Mouse (Mus musculus) WW6 (cell line): ENCODE data around the gene Sppl2b.

Experiments
- DNase-seq: peaks from one replicate; pipeline ENCODE4 v3.0.0-alpha.2; 2013; ENCODE audit warnings: low read depth, low spot score

Gene Sppl2b

DNA sequence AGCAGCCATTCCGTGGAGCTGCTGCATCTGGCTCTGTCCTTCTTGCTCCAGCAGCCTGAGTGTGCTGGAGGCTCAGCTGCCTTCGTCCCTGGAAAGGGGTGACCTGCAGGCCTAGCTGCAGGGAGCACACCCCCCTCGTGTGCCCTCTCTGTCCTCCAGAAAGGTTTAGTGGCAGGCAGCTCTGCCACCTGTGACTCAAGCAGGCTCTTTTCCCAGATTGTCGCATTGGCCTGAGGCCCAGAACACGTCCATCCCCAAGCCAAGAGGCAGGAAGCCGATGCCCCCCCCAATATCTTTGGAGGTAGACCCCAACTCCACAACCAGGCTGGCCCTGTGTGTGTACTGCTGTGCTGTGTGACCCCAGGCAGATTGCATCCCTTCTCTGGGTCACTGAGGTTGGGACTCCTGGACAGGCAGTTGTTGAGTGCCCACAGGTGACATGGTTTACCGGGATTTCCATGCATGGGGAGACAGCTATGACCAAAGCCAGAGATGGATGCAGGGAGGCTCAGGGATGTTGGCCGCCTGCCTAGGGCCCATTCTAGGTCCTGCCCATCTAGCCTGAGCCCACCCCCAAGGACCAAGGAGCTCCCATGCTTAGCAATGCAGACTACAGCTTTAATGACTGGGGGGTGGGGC is 9.9 kb upstream of the Sppl2b start:
- DNase-seq = no peak

DNA sequence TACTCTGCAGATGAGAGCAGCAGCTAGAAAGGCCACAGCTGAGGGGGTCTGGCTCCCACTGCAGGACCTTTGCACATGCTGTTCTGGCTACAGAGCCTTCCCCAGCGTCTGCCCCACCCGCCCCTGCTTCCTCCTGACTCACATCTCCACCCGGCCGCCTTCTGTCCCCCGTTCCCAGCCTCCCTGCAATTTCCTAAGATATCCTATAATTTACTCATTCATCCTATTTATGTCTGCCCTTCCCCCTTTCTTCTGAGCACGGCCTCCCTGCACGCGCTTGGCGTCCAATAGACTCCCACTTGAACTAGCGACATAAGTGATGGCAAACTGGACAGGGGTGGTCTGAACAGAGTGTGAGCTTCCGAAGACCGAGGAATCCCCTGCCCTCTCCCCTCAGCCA is 9.3 kb upstream of the Sppl2b start:
- no peak for DNase-seq

DNA sequence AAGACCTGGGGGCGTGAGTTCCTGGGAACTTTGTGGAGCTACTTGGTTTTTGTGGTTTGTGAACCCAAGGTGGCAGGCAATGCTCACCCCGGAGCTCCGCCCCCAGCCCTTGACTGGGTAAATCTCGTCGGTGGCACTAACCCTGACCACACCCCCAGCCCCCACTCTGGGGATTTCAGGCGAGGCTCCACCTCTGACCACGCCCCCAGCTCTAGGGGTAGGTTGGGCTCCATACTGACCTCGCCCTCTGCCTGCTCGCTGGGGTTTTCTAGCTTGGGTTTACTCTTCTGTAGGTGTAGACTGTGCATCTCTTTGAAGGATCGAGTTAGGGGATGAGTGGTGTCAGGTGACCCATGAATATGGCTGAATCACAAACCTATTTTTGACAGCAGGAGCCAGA is 6.5 kb upstream of the Sppl2b start:
- DNase-seq = peak; percentile 75

DNA sequence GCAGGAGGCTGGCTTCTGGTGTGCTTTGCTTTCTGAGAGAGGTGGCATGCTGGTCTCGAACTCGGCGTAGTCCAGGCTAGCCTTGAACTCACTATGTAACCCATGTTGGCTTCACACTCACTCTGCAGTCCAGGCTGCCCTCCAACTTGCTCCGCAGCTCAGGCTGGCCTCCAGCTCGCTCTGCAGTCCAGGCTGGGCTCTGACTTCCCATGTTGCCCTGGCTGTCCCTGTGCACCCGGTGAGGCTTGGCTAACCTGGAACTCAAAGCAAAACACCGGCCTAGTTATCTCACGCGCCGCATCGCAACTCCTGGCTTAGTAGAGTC is 636 bp downstream of the Sppl2b start:
- DNase-seq = no peak

DNA sequence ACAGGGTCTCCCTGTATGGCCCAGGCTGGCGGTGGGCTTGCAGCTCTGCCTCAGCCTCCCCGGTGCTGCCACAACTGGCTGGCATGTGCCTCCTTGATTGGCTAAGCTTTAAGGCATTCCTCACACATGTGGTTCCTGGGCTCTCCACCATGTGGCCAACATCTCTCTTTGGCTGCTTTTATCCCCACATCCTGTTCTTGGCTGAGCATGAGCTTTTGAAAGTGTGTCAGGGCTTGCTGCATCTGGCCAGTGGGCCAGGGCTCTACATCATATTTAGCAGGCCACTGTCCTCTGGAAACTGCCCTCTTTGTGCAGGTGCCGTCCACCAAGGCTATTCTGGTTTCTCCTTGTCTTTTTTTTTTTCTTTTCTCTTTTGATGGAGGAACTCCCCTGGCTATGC is 1.2 kb downstream of the Sppl2b start:
- DNase-seq = no peak

DNA sequence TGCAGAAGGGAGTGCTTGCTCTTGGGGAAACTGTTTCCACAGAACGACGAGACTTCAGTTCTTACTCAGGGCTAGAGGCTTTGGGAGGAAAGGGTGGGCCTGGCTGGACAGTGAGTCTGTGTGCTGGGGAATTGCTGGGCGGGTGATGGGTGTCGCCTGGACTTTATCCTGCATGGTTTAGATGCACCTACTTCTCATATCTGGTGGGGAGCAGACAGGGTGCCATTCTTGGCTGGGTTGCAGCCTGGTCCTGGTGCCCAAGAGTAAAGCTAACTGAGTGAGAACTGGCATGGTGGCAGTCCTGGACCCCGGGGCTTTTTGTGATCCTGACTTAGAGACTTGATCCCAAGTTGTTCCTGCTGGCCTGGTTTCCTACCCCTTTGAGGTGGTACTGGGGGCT is 1.8 kb downstream of the Sppl2b start:
- DNase-seq = no peak

DNA sequence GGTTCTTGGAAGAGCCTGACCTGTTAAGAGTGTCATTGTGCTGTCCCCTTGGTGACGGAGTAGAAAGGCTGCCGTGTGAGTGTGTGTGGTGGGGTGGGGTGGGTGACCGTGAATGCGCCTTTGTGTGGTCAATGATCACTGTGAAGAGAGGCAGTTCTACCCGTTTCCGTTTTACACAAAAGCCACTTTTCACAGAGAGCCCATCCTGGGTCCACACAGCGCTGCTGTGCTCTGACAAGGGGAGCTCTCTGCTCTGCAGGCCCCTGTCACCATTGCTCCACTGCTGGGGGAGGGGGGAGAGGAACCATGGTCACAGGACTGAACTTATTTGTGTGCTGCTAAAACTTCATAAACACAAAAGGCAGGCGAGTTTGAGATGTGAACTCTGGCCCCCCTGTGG is 2.3 kb downstream of the Sppl2b start:
- no peak for DNase-seq

DNA sequence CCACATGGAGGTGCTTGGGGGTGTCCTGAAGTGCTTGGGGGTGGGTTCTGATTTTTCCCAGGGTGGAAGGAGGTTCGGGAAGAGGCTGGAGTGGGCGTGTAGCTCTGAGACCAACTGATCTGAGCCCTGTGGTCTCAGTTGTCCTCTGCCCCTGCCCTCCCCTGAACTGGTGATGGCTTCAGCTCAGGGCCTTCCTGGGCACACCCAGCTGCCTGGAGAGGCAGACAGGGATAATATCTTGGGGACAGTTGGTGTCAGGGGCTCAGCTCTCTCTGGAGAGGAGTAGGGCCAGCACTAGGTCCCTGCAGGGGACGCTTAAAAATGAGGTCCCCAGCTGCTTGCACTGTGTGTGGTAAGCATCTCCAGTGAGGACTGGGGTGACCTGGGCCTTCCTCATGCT is 2.8 kb downstream of the Sppl2b start:
- DNase-seq = no peak

DNA sequence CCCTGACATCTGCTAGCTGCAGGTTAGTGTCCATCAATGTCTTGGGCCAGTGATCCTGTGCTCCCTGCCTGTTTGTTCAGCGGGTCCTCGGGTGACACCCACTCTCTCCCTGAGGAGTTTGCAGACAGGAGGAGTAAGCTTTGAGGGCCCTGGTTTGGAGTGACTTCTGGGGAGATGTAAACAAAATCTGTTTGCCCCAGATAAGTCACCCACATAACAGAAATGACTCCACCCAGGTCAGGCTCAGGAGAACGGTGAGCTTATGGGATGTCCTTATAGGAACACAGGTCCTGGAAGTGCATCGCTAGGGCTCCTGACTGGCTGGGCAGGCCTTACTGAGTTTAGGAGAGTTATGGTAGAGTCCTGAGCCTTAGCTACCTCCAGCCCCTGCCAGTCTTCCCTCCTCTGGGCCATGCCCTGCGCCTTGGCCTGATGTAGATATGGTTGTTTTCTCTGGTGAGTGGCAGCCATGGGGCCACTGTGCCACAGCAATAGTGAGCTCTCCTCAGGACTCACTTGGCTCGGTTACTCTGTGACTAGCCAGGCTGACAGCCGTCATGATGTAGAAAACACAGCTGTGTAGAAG is 3.4 kb downstream of the Sppl2b start:
- no peak for DNase-seq

DNA sequence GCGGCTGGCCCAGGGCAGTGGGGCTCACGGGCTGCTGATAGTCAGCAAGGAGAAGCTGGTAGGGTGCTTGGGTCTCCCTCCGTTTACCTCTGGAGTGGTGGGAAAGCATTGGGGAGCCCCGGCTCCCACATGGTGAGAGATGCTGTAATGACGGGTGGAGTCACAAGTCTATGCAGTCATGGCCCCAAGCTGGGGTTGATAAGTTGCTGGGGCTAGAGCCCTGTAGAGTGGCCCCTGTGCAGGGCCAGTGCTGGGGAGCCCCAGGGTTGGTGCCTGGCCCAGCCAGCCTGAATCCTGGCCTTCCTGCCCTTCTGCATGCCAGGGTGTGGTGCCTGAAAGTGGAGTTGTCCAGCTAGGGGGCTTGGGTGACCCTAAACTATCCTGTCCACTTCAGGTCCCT is 7.2 kb downstream of the Sppl2b start:
- no peak for DNase-seq

DNA sequence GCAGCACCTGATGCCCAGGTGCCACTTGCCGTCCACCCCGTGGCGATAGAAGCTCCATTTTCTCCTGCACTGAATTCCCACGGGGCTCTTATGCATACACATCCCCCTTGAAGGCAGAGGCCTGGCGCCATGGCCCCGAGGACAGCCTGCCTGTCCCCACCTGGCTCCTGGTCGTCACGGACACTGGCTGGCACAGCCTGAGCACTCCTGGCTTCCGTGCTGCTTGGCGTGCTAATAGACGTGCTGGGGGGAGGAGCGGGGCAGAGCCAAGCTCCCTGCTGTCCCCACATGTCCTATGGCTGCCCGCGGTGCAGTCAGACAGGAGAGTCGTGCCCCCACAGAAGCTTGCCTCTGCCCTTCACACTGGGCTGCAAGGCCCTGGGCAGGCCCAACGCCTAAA is 9.4 kb downstream of the Sppl2b start:
- no peak for DNase-seq

DNA sequence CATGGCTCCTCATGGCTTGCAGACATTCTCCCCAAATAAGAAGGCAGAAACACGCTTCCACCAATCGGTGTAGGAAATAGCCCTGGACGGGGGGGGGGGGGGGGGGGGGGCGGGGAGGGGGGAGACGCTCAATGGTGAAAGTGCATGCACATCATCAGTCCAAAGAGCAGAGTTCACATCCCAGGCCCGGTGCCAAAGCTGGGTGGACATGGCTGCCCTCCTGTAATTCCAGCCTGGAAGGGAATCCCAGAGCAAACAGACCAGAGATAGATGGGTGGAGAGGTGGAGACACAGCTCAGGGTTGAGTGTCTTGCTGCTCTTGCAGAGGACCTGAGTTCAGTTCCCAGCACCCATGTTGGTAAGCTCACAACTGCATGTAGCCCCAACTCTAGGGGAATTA is 15.9 kb downstream of the Sppl2b start:
- DNase-seq = no peak

DNA sequence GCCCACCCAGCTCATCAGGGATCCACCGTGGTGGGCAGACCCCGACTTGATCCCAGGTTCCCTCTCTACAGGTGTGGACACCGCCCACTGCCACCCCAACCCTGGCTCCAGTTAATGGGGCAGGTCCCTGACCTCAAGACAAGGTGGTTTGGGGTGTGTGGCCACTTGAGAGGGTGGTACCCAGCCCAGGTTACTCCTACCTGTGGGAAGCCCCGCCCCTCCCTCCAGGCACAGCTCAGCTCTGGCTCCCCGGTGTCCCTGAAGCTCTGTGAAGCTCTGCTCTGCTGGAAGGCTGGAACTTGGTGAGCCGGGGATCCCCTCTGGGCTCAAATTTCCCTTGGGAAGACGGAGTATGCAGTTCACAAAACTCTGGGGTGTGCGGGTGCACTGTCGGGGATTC is 16.5 kb downstream of the Sppl2b start, which contains the start of gene Tmprss9:
Tmprss9 (plus strand) TSS at position 268 of the 400 bp plus-strand sequence.
- DNase-seq = no peak

DNA sequence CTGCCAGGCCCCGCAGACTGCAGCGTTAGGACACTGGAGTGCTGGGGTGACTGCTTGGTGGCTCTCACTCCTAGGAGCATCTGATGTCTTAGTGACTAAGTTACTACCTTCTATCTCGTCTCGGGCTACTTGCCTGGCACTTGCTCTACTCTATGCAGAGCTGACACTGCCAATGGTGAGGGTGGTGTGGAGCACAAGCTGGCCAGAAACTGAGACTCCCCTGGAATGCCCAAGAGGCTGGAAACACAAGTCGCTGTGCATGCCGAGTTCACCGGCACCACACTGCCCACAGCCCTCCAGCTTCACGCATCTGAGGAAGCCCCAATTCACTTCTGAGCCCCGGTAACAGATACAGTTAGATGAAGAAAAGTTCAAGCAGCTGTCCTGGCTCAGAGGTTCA is 19.0 kb downstream of the Sppl2b start:
- no peak for DNase-seq

DNA sequence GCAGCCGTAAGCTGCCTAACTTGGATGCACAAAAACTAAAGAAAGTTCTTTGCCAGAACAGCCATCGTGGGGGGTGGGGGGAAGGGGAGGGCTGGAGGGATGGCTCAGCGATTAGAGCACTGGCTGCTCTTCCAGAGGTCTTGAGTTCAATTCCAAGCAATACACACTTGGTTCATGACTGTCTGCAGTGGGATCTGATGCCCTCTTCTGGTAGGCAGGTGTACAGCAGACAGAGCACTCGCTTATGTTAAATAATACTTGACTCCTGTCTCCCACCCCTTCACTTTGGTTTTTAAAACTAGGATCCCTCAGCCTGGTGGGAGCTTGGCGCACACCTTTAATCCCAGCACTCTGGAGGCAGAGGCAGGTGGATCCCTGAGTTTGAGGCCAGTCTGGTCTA is 21.0 kb downstream of the Sppl2b start:
- no peak for DNase-seq

DNA sequence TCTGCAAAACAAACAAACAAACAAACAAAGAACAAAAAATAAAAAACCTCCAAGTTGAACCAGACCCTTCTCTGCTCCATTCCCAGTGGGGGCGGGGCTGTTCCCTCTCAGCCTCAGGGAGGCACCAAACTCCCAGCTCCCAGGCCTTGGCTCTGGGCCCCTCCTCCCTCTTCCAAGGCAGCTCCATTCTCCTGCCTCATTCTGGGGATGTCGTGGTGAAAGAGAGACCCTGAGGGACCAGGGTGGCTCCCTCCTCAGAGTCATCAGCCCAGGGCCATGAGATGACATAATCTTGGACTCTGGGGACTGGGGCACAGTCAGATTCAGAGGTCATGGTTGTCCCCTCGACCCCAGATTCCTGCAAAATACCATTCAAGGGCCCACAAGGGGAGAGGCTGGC is 21.5 kb downstream of the Sppl2b start:
- DNase-seq = no peak

DNA sequence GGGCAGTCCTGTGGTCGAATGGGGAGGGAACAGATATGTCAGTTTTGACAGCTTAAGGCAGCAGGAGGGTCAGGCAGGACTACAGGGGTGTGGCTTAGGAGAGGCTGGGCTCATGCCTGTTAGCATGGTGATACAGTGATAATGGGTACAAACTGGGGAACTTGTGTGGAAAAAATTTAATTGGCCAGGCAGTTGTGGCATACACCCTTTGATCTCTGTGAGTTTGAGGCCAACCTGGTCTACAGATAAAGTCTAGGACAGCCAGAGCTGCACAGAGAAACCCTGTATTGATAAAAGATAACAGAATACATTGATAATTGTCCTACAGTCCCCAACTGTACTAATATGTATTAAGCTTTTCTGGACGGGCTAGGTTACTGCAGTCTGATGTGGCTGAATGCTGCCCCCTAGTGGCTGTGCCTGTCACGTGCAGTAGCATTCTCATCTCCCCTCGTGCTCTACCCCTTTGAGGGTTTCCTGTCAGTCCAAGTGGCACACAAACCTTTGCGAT is 25.1 kb downstream of the Sppl2b start:
- peak; percentile 61 for DNase-seq

DNA sequence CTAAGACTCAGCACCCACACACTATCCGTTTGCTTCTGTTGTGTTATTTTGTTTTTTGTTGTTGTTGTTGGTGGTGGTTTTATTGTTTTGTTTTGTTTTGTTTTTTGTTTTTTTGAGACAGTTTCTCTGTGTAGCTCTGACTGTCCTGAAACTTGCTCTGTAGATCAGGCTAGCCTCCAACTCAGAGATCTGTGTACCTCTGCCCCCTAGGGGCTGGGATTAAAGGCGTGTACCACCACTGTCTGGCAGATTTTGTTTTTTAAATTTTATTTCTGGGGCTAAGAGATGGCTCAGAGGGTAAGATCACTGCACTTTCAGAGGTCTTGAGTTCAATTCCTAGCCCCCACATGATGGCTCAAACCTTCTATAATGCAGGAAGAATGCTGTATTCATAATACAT is 25.8 kb downstream of the Sppl2b start:
- DNase-seq = no peak

DNA sequence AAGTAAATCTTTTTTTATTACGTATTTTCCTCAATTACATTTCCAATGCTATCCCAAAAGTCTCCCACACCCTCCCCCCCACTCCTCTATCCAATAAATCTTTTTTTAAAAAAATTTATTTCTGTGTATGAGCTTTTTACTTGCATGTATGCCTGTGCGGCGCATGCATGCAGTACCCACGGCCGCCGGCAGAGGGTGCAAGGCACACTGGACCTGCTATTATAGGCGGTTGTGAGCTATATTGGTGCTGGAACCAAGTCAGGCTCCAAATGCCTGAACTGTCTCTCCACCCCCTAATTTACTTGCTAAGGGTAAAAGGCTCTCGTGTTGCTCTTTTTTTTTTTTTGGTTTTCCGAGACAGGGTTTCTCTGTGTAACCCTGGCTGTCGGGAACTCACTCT is 26.2 kb downstream of the Sppl2b start:
- no peak for DNase-seq

DNA sequence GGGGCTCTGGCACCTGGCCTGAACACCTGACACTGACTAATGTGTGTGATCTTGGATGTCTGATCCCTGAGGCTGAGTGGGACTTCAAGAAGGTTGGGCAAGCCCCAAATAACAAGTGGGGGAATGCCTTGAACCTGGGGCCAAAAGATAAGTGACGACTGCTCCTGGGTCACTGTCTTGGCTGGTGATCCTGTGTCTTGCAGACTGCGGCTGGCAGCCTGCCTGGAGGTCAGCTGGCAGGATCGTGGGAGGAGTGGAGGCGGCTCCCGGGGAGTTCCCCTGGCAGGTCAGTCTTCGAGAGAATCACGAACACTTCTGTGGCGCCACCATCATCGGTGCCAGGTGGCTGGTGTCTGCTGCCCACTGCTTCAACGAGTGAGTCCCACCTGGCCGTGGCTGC is 32.1 kb downstream of the Sppl2b start:
- no peak for DNase-seq

DNA sequence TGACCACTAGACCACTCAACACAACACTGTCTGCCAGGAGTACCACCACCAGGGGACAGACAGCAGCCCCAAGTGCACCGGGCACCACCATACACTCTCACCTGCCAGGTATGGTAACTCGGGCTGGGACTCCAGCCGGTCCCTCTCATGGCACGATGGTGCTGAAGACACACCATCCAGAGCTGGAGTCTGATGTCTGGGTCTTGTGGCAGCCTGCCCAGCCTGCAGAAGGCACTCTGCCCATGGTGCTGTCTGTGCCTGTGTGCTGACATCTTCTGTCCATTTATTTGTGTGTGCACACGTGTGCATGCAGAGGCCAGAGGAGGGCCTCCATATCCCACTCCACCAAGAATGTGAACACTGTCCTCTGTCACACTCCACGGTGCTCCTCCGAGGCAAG is 40.0 kb downstream of the Sppl2b start:
- no peak for DNase-seq

DNA sequence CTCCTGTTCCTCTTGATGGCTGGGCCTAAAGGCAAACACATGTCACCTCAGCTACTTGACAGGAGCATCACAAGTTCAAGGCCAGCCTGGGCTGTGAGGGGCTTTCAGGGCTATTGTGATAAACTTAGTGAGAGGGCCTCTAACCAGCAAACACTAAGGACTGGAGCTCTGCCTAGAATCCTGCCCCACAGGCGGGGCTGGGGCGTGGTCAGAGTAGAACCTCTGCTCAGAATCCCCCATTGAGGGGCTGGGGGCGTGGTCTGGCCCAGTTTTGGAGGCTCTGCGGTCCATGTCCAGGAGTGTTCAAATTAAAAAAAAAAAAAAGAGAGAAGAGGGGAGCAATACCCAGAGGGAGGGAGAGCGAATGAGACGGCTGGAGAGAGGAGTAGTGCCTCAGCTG is 40.6 kb downstream of the Sppl2b start:
- DNase-seq = no peak

DNA sequence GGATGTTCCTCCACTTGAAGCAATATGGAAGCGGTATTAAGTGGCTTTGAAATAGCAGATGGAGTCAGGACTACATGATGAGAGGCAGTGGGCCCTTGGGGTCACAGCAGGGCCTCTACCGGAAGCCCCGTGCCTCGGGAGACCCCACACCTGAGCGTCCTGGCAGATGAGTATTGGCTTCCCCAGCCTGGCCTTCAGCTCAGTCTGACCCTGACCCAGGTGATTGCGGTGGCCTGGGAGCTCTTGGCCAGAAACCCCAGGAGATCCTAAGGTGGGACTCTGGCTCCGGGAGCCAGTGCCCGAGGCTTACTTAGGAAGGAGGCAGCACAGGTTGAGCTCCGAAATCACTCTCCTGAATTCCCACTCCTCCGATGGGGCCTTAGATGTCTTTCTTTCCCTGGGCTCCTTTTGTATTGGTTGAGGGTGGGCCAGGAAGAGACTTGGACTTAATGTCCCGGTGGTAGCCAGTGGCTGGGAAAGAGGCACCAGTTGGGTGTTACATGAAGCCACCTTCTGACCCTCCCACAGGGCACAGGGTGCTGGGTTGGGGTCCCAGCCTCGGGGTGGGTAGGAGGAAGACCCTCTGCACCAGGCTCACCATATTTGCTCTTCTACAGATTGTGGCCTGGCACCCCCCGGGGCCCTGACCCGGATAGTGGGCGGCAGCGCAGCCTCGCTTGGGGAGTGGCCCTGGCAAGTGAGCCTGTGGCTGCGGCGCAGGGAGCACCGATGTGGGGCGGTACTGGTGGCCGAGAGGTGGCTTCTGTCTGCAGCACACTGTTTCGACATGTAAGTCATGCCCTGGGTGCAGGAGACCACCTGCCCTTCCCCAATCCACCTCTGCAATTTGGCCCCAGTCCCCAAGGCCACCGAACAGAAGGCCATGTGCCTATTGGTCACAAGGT is 41.8 kb downstream of the Sppl2b start:
- no peak for DNase-seq
